Mouse (Mus musculus): Measurements from ENCODE around the gene Fnbp1. TPM values are rescaled to one million over a fixed set of nuclear protein-coding genes. Genes with fewer than 3 reads are reported as not detected.
A peak's percentile ranks its signal among the peaks of the same experiment; 100 is the strongest.

The Fnbp1 gene
- total and polyA plus RNA-seq, 3 experiments: 38.1 to 79.6 (median 77.8) TPM

GRCm38 (mm10) chr2:31156846-31157245 is 15.0 kb upstream of the Fnbp1 start:
- peak; percentile 62; the same call in 1 of the 2 replicates for TF ChIP-seq GATA2 (IDR thresholded peaks at IDR 0.05; ENCODE audit: borderline replicate concordance, low read depth, low read length)
- no peak for TF ChIP-seq GATA1 (IDR thresholded peaks at IDR 0.05; ENCODE audit: borderline replicate concordance, low read length)
- peak; percentile 70 for TF ChIP-seq TAL1 (conservative IDR thresholded peaks at IDR 0.05; ENCODE audit: low read depth, low read length)
- Histone ChIP-seq H3K4me1 (ENCODE audit: insufficient read depth, low read depth, low read length) (peaks cover 74% of the 10 kb centered on the region), H3K4me3 (ENCODE audit: low read depth, low read length) (peak overlapping the region; percentile 59; the same call in 1 of the 2 replicates), H3K9me3 (replicated peaks) (no peaks in the 10 kb centered on the region), H3K27me3 (ENCODE audit: insufficient read depth, low read length) (no peaks in the 10 kb centered on the region), H3K36me3 (replicated peaks) (peaks cover 49% of the 10 kb centered on the region)
- DNase-seq (ENCODE audit: low spot score): peak; percentile 29
- ATAC-seq (ENCODE audit: extremely low read depth, insufficient number of reproducible peaks, low FRiP score, poor library complexity, severe bottlenecking): peak; percentile 54

- TF ChIP-seq CTCF (IDR thresholded peaks at IDR 0.05; ENCODE audit: low read depth, low read length) (no peak), TAL1 (conservative IDR thresholded peaks at IDR 0.05; ENCODE audit: low read depth, low read length) (no peak), GATA1 (IDR thresholded peaks at IDR 0.05; ENCODE audit: borderline replicate concordance, low read length) (no peak), GATA2 (IDR thresholded peaks at IDR 0.05; ENCODE audit: borderline replicate concordance, low read depth, low read length) (no peak), POLR2AphosphoS5 (IDR thresholded peaks at IDR 0.05; ENCODE audit: insufficient replicate concordance, low read depth, low read length) (no peak)
- peak; percentile 66; the same call in 1 of the 2 replicates for ATAC-seq (ENCODE audit: extremely low read depth, insufficient number of reproducible peaks, low FRiP score, poor library complexity, severe bottlenecking)
- H3K4me1 ChIP-seq (ENCODE audit: insufficient read depth, low read depth, low read length): peaks cover 46% of the 10 kb centered on the region
- peaks cover 43% of the 10 kb centered on the region for H3K36me3 ChIP-seq (replicated peaks)
- DNase-seq (ENCODE audit: low spot score): peak; percentile 92
- H3K27me3 ChIP-seq (ENCODE audit: insufficient read depth, low read length): no peaks in the 10 kb centered on the region
- no peaks in the 10 kb centered on the region for H3K9me3 ChIP-seq (replicated peaks)
- peak within 1 kb of the TSS; percentile 97 for H3K4me3 ChIP-seq (ENCODE audit: low read depth, low read length)
Measured at GRCm38 (mm10) chr2:31151892-31152812, 10.3 kb upstream of the Fnbp1 start, which contains the start of gene Gpr107. Gene Gpr107 (plus strand): TSS chr2:31152316.

- ATAC-seq (ENCODE audit: extremely low read depth, insufficient number of reproducible peaks, low FRiP score, poor library complexity, severe bottlenecking): no peak
- TF ChIP-seq GATA1 (IDR thresholded peaks at IDR 0.05; ENCODE audit: borderline replicate concordance, low read length) (no peak), CTCF (IDR thresholded peaks at IDR 0.05; ENCODE audit: low read depth, low read length) (peak; percentile 30; the same call in 1 of the 2 replicates)
Measured at GRCm38 (mm10) chr2:31150762-31151161, 9.0 kb upstream of the Fnbp1 start.

DNA sequence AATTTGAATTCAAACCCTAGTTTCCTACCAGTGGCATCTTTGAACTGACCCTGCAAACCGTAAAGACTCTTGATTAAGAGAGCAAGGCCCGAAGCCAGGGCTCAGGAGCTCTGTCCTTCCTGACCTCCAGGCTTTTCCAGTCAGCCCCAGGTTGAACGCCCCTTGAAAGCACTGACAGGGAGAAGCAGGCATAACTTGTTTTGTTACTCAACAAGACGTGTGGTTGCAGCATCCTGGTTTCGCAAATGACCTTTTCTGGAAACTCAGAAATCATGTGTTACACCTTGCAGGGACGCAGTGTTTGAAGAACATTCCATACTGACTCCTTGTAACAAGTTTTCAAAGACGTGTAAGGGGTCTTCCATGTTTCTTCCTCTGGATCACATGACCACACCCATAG is 5.2 kb upstream of the Fnbp1 start:
- ATAC-seq (ENCODE audit: extremely low read depth, insufficient number of reproducible peaks, low FRiP score, poor library complexity, severe bottlenecking) (no peak), DNase-seq (ENCODE audit: low spot score) (no peak)
- Histone ChIP-seq H3K9me3 (replicated peaks) (no peaks in the 10 kb centered on the region), H3K27me3 (ENCODE audit: insufficient read depth, low read length) (no peaks in the 10 kb centered on the region), H3K36me3 (replicated peaks) (peaks cover 38% of the 10 kb centered on the region), H3K4me1 (ENCODE audit: insufficient read depth, low read depth, low read length) (peaks cover 34% of the 10 kb centered on the region), H3K4me3 (ENCODE audit: low read depth, low read length) (no peak overlapping the region)
- TF ChIP-seq GATA1 (IDR thresholded peaks at IDR 0.05; ENCODE audit: borderline replicate concordance, low read length) (no peak), TAL1 (conservative IDR thresholded peaks at IDR 0.05; ENCODE audit: low read depth, low read length) (no peak), CTCF (IDR thresholded peaks at IDR 0.05; ENCODE audit: low read depth, low read length) (no peak), POLR2AphosphoS5 (IDR thresholded peaks at IDR 0.05; ENCODE audit: insufficient replicate concordance, low read depth, low read length) (no peak), GATA2 (IDR thresholded peaks at IDR 0.05; ENCODE audit: borderline replicate concordance, low read depth, low read length) (no peak)

More at GRCm38 (mm10) chr2:31150762-31151161, 9.0 kb upstream of the Fnbp1 start:
- Histone ChIP-seq H3K27me3 (ENCODE audit: insufficient read depth, low read length) (no peaks in the 10 kb centered on the region), H3K36me3 (replicated peaks) (peaks cover 42% of the 10 kb centered on the region), H3K9me3 (replicated peaks) (no peaks in the 10 kb centered on the region), H3K4me1 (ENCODE audit: insufficient read depth, low read depth, low read length) (peaks cover 33% of the 10 kb centered on the region), H3K4me3 (ENCODE audit: low read depth, low read length) (no peak overlapping the region)
- DNase-seq (ENCODE audit: low spot score): no peak

DNA sequence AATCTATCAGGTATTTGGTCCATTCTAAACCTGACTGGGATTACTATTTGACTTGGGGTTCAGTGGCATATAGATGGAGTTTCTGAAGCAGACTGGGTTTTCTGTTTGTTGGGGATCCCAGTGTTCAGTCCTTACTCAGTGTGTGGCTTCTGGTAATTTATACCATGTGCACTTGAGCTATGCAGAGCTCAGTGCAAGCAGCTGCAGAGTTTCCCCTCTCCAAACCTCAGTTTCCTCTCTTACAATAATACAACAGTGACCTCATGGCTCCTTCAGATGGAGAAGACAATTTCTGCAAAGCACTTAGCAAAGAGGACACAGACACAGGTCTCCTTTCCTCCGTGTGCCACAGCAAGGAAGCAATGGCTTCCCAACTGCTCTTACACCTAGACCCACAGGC is 3.1 kb upstream of the Fnbp1 start:
- DNase-seq (ENCODE audit: low spot score): no peak
- Histone ChIP-seq H3K4me3 (ENCODE audit: low read depth, low read length) (no peak overlapping the region), H3K36me3 (replicated peaks) (peaks cover 33% of the 10 kb centered on the region), H3K4me1 (ENCODE audit: insufficient read depth, low read depth, low read length) (peaks cover 37% of the 10 kb centered on the region), H3K9me3 (replicated peaks) (no peaks in the 10 kb centered on the region), H3K27me3 (ENCODE audit: insufficient read depth, low read length) (peaks cover 4% of the 10 kb centered on the region; the same call in 1 of the 2 replicates)
- no peak for TF ChIP-seq POLR2AphosphoS5 (IDR thresholded peaks at IDR 0.05; ENCODE audit: insufficient replicate concordance, low read depth, low read length)
- no peak for TF ChIP-seq GATA2 (IDR thresholded peaks at IDR 0.05; ENCODE audit: borderline replicate concordance, low read depth, low read length)
- TF ChIP-seq TAL1 (conservative IDR thresholded peaks at IDR 0.05; ENCODE audit: low read depth, low read length): no peak
- no peak for TF ChIP-seq GATA1 (IDR thresholded peaks at IDR 0.05; ENCODE audit: borderline replicate concordance, low read length)
- TF ChIP-seq CTCF (IDR thresholded peaks at IDR 0.05; ENCODE audit: low read depth, low read length): no peak
- no peak for ATAC-seq (ENCODE audit: extremely low read depth, insufficient number of reproducible peaks, low FRiP score, poor library complexity, severe bottlenecking)

DNA sequence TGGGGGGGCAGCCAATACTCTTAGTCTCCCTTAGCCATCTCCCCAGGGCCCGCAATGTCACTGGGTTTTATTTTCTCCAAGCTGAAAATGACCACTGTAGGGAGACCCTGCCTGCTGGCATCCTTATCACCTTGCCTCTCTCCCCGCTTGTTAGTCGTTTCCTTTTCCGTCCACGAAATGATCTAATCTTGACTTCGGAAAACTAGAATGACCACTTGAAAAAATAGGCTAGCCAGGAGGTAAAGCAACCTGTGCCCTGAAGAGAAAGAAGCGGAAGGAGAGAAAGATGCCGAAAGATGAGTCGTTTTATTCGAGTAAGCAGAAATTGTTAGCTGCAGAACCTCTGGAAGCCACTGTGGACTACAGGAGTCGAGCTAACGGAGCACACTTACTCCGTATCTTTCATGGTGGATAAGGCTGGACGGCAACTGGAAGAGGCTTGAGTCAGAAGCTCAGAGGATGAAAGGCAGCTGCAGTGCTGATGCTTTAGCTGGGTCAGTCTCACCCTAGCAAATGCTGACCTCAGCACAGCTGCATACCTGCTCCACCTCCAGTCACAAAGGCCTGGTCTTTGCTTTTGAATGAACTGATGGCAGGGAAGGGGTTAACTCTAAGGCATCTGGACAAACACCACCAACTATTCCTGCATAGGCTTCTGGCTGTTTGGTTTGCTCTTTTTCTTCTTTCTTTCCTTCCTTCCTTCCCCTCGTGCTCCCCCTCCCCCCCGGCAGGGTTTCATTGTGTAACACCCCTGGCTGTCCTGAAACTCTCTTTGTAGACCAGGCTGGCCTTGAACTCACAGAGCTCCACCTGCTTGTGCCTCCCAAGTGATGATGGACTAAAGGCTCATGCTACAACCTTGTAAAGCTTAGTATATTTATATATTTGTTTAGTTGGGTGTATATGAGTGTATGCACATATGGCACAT is 2.2 kb upstream of the Fnbp1 start:
- Histone ChIP-seq H3K4me1 (ENCODE audit: insufficient read depth, low read depth, low read length) (peaks cover 43% of the 10 kb centered on the region), H3K9me3 (replicated peaks) (no peaks in the 10 kb centered on the region), H3K36me3 (replicated peaks) (peaks cover 32% of the 10 kb centered on the region), H3K4me3 (ENCODE audit: low read depth, low read length) (no peak overlapping the region), H3K27me3 (ENCODE audit: insufficient read depth, low read length) (peaks cover 4% of the 10 kb centered on the region; the same call in 1 of the 2 replicates)
- no peak for DNase-seq (ENCODE audit: low spot score)
- no peak for ATAC-seq (ENCODE audit: extremely low read depth, insufficient number of reproducible peaks, low FRiP score, poor library complexity, severe bottlenecking)
- no peak for TF ChIP-seq GATA1 (IDR thresholded peaks at IDR 0.05; ENCODE audit: borderline replicate concordance, low read length)
- TF ChIP-seq CTCF (IDR thresholded peaks at IDR 0.05; ENCODE audit: low read depth, low read length): no peak
- no peak for TF ChIP-seq POLR2AphosphoS5 (IDR thresholded peaks at IDR 0.05; ENCODE audit: insufficient replicate concordance, low read depth, low read length)

Data from G1E (cell line).